Mouse (Mus musculus) left cerebral cortex, postnatal 36 days (tissue): ENCODE measurements around the gene Gprc5c. TPM values are rescaled to one million over a fixed set of nuclear protein-coding genes. Genes with fewer than 3 reads are reported as not detected.
A peak's percentile ranks its signal among the peaks of the same experiment; 100 is the strongest.

Source experiments
- DNase-seq, 2 experiments: peaks; one replicate each; pipeline ENCODE4 v3.0.0; 2021 to 2022; ENCODE audit warnings: low spot score in 2 of 2, mixed read lengths in 1 of 2
- intact Hi-C: fragments of 180-260 bp; cut with DNase I; formaldehyde crosslinking; loops from one replicate; pipeline ENCODE4 v1.15.1; 2025
- total RNA-seq, 2 experiments: library from RNA; stranded (reverse); gene quantifications; 2 replicates each; pipeline ENCODE4 v1.2.3; 2021

Gprc5c gene
- total RNA-seq = 1 to 10 TPM; 4.7 to 8.0 TPM

DNA sequence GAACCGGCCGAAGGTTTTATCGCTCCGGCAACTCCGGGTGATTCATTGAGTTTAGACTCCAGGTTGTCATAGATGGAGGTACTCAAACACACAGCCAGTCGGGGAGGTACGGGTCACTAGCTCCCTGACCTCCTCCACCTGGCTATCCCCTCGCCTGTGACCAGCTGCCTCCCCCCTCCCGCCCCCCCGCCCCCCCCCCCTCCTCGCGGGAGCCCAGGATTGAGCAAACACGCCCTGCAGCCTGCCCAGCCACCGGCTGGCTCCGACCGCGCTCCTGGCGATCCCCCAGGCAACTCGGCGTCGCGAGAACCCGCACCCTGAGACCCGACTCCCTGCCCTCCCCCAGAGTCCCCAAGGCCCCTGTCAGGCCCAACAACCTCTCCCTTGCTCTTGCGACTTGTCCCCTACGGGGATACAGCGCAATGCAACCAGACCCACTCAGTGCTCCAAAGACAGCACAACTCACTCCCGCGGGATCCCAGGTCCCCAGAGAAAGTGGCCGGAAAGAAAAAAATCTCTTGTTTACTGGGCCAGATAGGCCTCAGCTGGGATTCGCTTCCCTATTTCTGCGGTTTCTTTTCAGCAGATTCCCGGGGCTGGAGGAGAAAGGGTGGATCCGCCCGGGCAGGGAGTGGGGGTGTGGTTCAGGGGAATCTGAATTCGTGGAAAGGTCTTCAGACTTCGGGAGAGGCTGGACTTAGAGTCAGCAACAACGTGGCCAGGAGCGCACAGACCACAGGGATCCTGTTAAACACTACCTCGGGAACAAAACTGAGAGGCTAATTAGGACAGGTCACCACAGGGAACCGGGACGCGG lies at the start of gene Gprc5c:
Gprc5c (plus strand) TSS at position 701 of the 817 bp plus-strand sequence.
- no peak for DNase-seq
- intact Hi-C loops = no loop called here

GRCm38 (mm10) chr11:114801906-114802305 lies 49.0 kb upstream of the Gprc5c start:
- no peak for DNase-seq
- intact Hi-C loops = no loop called here

DNA sequence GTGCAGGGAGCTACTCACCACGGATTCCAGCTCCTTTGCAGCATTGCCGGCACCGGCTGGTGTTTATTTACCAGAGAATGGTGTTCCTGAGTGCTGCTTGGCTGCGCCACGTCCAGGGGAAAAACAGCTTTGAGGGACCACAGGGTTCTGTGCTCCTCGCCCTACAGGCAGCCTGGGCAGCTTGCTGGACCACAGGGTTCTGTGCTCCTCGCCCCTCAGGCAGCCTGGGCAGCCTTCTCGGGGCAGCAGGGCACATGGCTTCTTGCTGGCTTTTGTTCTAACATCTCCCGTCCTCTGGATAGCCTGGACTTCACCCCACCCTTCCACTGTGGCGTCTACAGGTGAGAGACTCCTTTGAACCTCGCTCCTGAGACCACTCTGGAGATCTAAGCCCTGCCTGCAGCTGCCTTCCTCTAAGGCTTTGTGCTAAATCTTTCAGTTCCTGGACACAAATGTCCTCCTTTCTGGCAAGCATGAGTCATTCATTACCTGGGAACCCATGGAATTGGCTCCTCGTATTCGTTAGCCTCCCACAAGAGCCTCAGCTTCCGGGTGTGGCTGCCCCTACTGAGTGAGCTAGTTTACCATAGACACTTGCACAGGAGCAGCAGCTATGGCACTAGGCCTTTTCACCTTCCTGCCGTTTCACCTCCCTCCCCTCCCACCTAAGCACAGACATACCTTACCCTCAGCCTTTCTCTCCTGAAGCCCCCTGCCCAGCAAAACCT lies 48.2 kb upstream of the Gprc5c start:
- DNase-seq = no peak
- intact Hi-C loops = no loop called here

DNA sequence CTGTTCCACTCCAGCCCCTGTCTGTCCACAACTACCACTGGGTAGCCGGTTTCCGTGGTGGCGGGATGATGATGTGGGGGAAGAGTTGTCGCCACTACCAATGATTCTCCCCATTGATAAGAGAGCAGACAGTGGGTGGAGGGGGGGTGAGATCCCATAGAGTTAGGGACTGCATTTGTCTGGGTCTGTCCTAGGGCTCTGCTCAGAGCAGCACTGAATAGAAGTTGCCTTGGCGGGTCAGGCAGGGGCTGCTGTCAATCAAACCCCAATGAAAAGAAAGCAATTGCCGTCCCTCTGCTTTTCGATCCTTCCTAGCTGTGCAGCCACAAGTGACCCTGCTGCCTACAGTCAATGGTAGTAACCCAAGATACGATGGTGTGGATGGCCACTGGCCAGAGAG lies 47.0 kb upstream of the Gprc5c start:
- intact Hi-C loops = no loop called here
- DNase-seq = no peak

GRCm38 (mm10) chr11:114807025-114807424 lies 43.9 kb upstream of the Gprc5c start:
- no peak for DNase-seq
- intact Hi-C loops = no loop called here

DNA sequence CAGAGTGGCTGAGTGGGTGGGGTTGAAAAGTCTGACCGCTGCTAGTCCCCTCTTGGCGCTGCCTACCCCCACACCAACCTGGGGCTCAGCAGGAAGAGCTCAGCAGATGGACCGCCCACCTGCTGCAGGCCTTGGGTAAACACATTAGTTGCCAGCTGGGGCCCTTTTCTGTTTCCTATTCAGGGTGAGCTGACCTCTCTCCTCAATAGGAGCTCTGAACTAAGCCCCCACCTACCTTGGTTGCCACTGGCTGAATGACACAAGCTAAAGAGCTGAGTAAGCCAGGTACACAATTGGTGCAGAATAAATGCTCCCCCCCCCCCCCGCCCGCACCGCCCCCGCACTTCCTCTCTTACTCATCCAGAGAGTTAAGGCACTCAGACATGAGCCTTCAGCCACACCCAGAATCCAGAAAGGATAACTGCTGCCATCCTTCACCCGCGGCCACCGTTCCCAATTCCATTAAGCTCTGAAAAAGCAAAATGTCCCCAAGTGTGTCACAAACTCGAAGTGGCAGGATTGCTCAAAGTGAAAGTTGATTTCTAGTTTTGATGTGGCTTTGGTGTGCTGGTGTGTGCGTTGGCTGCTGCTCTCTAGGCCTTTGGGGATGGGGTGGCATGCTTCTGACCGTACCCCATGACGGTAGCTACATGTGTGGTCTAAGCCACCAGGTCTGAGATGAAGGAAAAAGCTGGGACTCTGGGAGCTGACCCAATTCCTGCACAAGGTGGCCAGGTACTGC lies 43.1 kb upstream of the Gprc5c start:
- intact Hi-C loops = no loop called here
- no peak for DNase-seq

DNA sequence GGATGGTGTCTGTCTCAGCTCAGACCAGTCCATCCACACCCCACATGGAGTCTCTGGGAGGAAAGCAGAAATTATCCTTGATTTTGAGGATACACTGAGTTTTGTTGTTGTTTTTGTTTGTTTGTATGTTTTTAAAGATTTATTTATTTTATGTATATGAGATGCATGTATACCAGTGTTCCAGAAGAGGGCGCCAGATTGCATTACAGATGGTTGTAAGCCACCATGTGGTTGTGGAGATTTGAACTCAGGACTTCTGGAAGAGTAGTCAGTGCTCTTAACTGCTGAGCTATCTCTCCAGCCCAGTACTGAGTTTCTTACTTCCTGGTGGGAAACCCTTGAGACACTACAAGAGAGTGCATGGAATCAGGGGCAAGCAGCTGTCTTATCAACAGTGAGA lies 41.6 kb upstream of the Gprc5c start:
- DNase-seq = no peak
- intact Hi-C loops = no loop called here

GRCm38 (mm10) chr11:114810344-114810743 lies 40.6 kb upstream of the Gprc5c start:
- DNase-seq = no peak
- intact Hi-C loops = no loop called here

DNA sequence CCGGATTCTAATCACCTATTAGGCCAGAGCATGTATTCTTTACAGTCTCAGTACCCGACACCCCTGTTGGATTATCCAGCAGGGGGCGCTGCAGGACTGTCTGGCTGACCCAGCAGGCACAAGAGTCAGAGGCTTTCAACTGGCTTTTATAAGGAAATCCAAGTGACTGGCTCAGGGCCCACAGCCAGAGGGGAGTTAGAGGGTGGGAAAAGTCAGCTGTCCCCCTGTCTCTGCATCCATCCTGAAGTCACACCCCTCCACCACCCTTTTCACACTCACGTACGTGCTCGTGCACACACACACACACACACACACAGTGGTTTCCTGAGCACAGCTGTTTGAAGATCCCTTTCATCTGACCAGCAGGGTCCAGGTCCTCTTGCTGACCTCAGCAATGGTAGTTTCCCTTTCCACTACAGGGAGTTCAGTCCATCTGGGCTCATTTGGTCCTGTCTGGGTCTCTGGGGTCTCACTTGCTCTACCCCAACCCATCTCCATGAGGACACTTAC lies 38.2 kb upstream of the Gprc5c start:
- DNase-seq = peak; percentile 84 to 90
- intact Hi-C loops = loop anchor here (2.0 kb wide), 3 partner anchors 64 to 100 kb away; no protein-coding TSS in a partner anchor

DNA sequence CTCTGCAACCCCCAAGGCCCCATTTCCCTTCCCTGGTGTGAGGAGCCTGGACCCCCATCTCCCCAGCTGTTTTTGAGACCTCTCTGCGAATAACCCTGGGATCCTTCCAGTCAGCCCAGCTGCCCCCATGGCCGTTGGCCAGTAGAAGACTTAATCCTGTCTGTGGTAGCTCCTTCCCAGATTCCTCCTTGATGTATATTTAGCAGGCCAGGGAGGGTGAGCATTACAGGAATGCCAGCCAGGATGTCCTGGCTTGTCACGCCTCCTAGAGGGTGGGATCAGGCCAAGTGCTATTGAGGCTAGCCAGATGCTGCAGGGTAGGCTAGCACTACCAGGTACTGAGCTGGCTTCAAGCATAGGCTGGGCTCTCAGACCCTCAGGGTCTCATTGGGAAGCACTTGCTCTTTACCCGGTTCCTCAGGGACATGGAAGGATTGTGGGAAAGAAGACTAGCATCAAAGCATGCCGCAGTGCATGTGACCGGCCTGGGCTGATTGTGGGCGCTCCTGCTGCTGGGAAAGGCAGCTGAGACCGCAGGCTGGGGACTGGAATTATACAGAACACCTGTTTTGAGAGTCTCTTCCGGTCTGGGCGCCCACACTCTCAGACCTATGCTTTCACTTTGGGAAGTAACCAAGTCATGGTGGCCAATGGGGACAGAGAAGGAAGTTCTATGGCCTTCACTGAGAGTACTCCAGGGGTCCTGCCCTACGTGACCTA lies 35.9 kb upstream of the Gprc5c start:
- DNase-seq = no peak
- intact Hi-C loops = no loop called here

- intact Hi-C loops = no loop called here
- DNase-seq = no peak
Measured at GRCm38 (mm10) chr11:114816934-114817333, 34.0 kb upstream of the Gprc5c start.

- DNase-seq = no peak
- intact Hi-C loops = no loop called here
Measured at GRCm38 (mm10) chr11:114818185-114818584, 32.8 kb upstream of the Gprc5c start.

GRCm38 (mm10) chr11:114819110-114819509 lies 31.8 kb upstream of the Gprc5c start:
- DNase-seq = no peak
- intact Hi-C loops = no loop called here

- intact Hi-C loops = no loop called here
- no peak for DNase-seq
Measured at GRCm38 (mm10) chr11:114820444-114820843, 30.5 kb upstream of the Gprc5c start.

DNA sequence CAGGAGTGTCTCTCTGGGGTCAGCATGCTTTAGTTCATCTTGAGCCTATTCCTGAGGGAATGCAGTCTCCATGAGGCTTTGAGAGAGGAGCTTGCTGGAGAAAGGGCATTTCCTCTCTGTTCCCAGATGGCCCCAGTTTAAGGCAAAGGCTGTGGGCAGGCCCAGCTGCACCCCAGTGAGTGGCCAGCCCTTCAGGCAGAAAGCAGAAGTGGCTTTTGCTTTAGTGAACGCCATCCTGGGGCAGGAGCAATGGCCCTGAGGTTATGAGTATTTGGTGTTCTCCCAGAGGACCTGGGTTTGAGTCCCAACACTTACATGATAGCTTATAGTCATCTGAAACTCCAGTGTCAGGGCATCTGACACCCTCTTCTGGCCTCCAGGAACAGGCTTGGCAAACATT lies 29.6 kb upstream of the Gprc5c start:
- no peak for DNase-seq
- intact Hi-C loops = no loop called here

- DNase-seq = peak; percentile 87 to 88
- intact Hi-C loops = loop anchor here (2.0 kb wide), 1 partner anchor 28 kb away; the partner anchor contains the start of gene Btbd17
Measured at GRCm38 (mm10) chr11:114822727-114823126, 28.2 kb upstream of the Gprc5c start.

- intact Hi-C loops = loop anchor here (2.0 kb wide), 1 partner anchor 28 kb away; the partner anchor contains the start of gene Btbd17
Measured at GRCm38 (mm10) chr11:114823199-114823725, 27.7 kb upstream of the Gprc5c start.

DNA sequence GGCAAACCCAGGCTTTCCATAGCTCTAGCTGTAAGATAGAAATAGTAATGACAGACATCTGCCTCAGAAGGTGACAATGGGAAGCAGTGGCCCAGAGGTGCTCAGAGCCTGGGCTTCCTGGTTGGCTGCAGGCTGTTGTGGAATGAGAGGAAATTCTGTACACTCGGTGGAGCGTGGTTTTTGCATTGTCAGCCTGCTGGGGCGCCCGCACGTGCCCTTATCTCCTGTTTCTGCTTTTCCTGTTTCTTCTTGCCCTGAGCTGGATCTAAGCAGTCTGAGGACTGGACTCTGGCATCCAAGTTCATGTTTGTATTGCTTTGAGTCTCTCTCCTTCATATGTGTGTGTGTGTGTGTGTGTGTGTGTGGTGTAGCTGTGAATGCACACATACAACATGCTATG lies 24.3 kb upstream of the Gprc5c start:
- DNase-seq = no peak
- intact Hi-C loops = no loop called here

More at GRCm38 (mm10) chr11:114823199-114823725, 27.7 kb upstream of the Gprc5c start:
- no peak for DNase-seq
